Mouse (Mus musculus) limb, embryonic 15.5 days (tissue): Measurements from ENCODE around the gene Mlph. TPM values are rescaled to one million over a fixed set of nuclear protein-coding genes. Genes with fewer than 3 reads are reported as not detected.

ENCODE experiments used
- ATAC-seq: fragments of 200-750 bp; cut with Nextera tagmentation; 2 replicates; pipeline ENCODE4 v1.8.0; 2017; ENCODE audit warnings: low read depth, moderate TSS enrichment; ENCODE audit not compliant: insufficient number of reproducible peaks, low FRiP score, low TSS enrichment
- H3K27ac ChIP-seq: fragments of 300-500 bp; sonication (generic); 2 replicates; pipeline ENCODE4 v1.5.1; 2015; ENCODE audit warnings: moderate library complexity, mild to moderate bottlenecking, inconsistent platforms
- H3K27me3 ChIP-seq: fragments of 300-500 bp; sonication (generic); 2 replicates; pipeline ENCODE4 v1.6.1; 2015; ENCODE audit warnings: inconsistent platforms
- H3K36me3 ChIP-seq: fragments of 300-500 bp; sonication (generic); 2 replicates; pipeline ENCODE4 v1.6.1; 2015; ENCODE audit warnings: inconsistent platforms
- H3K4me1 ChIP-seq: fragments of 300-500 bp; sonication (generic); 2 replicates; pipeline ENCODE4 v1.6.1; 2015; ENCODE audit warnings: inconsistent platforms
- H3K4me2 ChIP-seq: fragments of 300-500 bp; sonication (generic); 2 replicates; pipeline ENCODE4 v1.6.1; 2015; ENCODE audit warnings: mild to moderate bottlenecking, inconsistent platforms
- H3K4me3 ChIP-seq: fragments of 300-500 bp; sonication (generic); 2 replicates; pipeline ENCODE4 v1.5.1; 2015; ENCODE audit warnings: mild to moderate bottlenecking, inconsistent platforms
- H3K9ac ChIP-seq: fragments of 300-500 bp; sonication (generic); 2 replicates; pipeline ENCODE4 v1.6.1; 2015; ENCODE audit warnings: inconsistent platforms
- H3K9me3 ChIP-seq: fragments of 300-500 bp; sonication (generic); 2 replicates; pipeline ENCODE4 v1.6.1; 2016; ENCODE audit warnings: inconsistent platforms
- WGBS: fragments of 180-500 bp; shearing (Covaris S2); methylation state at CpG from one replicate; pipeline ENCODE4 v1.1.7; 2015; 5-methylcytosine and 5-hydroxymethylcytosine counted together
- polyA plus RNA-seq: library from polyadenylated mRNA; unstranded; fragments of >200 nt; fragmentation: Nextera tagmentation; extraction: Ambion mirVana; gene quantifications from 2 replicates; pipeline ENCODE4 v1.2.1, GENCODE M21; 2015

The Mlph gene
- polyA plus RNA-seq, 1 experiment from 2014 or later, result 1.4 TPM

DNA sequence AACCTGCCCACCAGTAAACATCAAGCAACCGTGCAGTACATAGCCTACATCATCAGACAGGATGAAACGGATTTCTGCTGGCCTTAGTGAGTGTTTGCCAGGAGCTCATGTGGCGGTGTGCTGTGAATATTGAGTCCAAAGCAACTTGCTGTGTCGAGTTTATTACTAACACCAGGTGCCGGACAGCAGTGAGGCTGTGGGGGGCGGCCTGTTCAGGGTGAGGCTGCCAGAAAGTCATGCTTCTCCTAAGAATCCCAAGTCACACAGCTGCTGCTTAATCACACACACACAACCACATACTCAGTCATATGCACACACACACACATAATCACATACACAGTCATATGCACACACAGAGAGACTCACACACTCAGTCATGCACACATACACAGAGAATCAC, 1.7 kb upstream of the Mlph start:
- Histone ChIP-seq H3K36me3 (no peaks in the 10 kb centered on the region), H3K27ac (no peak overlapping the region), H3K9ac (no peak overlapping the region), H3K27me3 (peaks cover 3% of the 10 kb centered on the region; the same call in 1 of the 2 replicates), H3K9me3 (no peaks in the 10 kb centered on the region), H3K4me1 (peaks cover 27% of the 10 kb centered on the region), H3K4me3 (no peak overlapping the region), H3K4me2 (no peak overlapping the region)
- 41% methylated on average over 6 of the region's 6 CpGs for WGBS
- ATAC-seq, result no peak

DNA sequence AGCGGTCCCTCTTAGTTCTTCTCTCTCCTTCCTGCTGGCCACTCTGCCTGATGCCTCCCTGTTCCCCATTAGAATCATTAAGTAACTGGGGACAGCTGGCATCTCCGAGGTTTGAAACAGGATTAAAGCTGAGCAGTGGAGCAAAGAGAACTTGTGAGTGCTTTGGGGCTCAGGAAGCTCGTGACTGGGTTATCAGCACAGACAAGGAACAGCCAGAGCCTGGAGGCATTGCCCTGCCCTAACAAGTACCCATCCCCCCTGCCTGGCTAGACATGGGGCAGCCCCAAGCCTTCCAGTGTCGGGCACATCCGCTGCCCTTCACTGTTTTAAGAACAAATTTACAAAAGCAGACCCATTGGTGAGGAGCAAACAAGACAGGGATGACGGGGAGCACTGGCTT, 2.6 kb downstream of the Mlph start:
- 54% methylated on average over 6 of the region's 6 CpGs for WGBS
- Histone ChIP-seq H3K36me3 (no peaks in the 10 kb centered on the region; the same call in 1 of the 2 replicates), H3K4me2 (no peak overlapping the region), H3K4me1 (peaks cover 11% of the 10 kb centered on the region), H3K9me3 (no peaks in the 10 kb centered on the region), H3K27ac (no peak overlapping the region), H3K27me3 (peaks cover 3% of the 10 kb centered on the region; the same call in 1 of the 2 replicates), H3K9ac (no peak overlapping the region), H3K4me3 (no peak overlapping the region)
- ATAC-seq, result no peak

DNA sequence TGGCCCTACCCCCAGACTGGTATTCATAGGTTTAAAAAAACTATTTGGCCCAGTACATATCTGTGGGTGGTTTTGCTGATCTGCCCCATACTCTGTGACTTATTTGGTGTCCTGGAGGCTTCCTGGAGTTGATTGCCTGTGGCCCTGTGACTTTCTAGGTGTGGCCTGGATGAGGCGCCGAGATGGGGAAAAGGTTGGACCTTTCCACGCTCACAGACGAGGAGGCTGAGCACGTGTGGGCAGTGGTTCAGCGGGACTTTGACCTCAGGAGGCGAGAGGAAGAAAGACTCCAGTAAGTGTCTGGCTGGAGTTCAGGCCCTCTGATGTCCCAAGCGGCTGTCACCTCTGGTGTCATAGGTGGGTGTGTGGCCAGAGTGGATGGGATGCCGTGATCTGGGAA, 6.8 kb downstream of the Mlph start:
- Histone ChIP-seq H3K4me1 (no peaks in the 10 kb centered on the region), H3K27me3 (no peaks in the 10 kb centered on the region), H3K4me2 (no peak overlapping the region), H3K36me3 (no peaks in the 10 kb centered on the region; the same call in 1 of the 2 replicates), H3K27ac (no peak overlapping the region), H3K9me3 (no peaks in the 10 kb centered on the region), H3K4me3 (no peak overlapping the region), H3K9ac (no peak overlapping the region)
- no peak for ATAC-seq
- 83% methylated on average over 9 of the region's 9 CpGs for WGBS

- H3K9me3 ChIP-seq, result no peaks in the 10 kb centered on the region
- peaks cover 19% of the 10 kb centered on the region for H3K4me1 ChIP-seq
- H3K4me2 ChIP-seq, result no peak overlapping the region
- H3K9ac ChIP-seq, result no peak overlapping the region
- H3K27me3 ChIP-seq, result 0 out of 2 replicates have a peak, but pooled peaks cover 3% of the 10 kb centered on the region
- no peaks in the 10 kb centered on the region; the same call in 1 of the 2 replicates for H3K36me3 ChIP-seq
- WGBS, result 71% methylated on average over 4 of the region's 4 CpGs
- no peak overlapping the region for H3K4me3 ChIP-seq
- H3K27ac ChIP-seq, result no peak overlapping the region
- no peak for ATAC-seq
Observed at GRCm38 (mm10) chr1:90926030-90926429, 11.1 kb downstream of the Mlph start.

- H3K27ac ChIP-seq, result peak overlapping the region; percentile 55; the same call in 1 of the 2 replicates
- 23% methylated on average over 15 of the region's 15 CpGs for WGBS
- peaks cover 19% of the 10 kb centered on the region for H3K4me1 ChIP-seq
- ATAC-seq, result no peak
- peak overlapping the region; percentile 86 for H3K4me2 ChIP-seq
- peak overlapping the region; percentile 31 for H3K4me3 ChIP-seq
- H3K9me3 ChIP-seq, result no peaks in the 10 kb centered on the region
- H3K9ac ChIP-seq, result no peak overlapping the region
- 0 out of 2 replicates have a peak, but pooled peaks cover 3% of the 10 kb centered on the region for H3K27me3 ChIP-seq
- H3K36me3 ChIP-seq, result no peaks in the 10 kb centered on the region
Observed at GRCm38 (mm10) chr1:90927308-90927707, 12.4 kb downstream of the Mlph start.

GRCm38 (mm10) chr1:90927929-90928574, 13.2 kb downstream of the Mlph start:
- peak; percentile 23; the same call in 1 of the 2 replicates for ATAC-seq
- peak overlapping the region; percentile 55; the same call in 1 of the 2 replicates for H3K27ac ChIP-seq
- H3K9ac ChIP-seq, result 0 out of 2 replicates have a peak overlapping the region, but pooled peaks have one; percentile 15
- 3% methylated on average over 22 of the region's 23 CpGs for WGBS
- peak overlapping the region; percentile 86 for H3K4me2 ChIP-seq
- no peaks in the 10 kb centered on the region for H3K9me3 ChIP-seq
- peak overlapping the region; percentile 31 for H3K4me3 ChIP-seq
- 0 out of 2 replicates have a peak, but pooled peaks cover 3% of the 10 kb centered on the region for H3K27me3 ChIP-seq
- no peaks in the 10 kb centered on the region for H3K36me3 ChIP-seq
- peaks cover 19% of the 10 kb centered on the region for H3K4me1 ChIP-seq

GRCm38 (mm10) chr1:90928575-90928934, 13.7 kb downstream of the Mlph start:
- Histone ChIP-seq H3K27me3 (0 out of 2 replicates have a peak, but pooled peaks cover 3% of the 10 kb centered on the region), H3K4me3 (peak overlapping the region; percentile 31), H3K9me3 (no peaks in the 10 kb centered on the region), H3K36me3 (no peaks in the 10 kb centered on the region), H3K9ac (peak overlapping the region; percentile 15; the same call in 1 of the 2 replicates), H3K4me2 (peak overlapping the region; percentile 86), H3K4me1 (peaks cover 19% of the 10 kb centered on the region), H3K27ac (no peak overlapping the region)
- 0 out of 2 replicates have a peak, but pooled peaks have one; percentile 40 for ATAC-seq
- WGBS, result 4% methylated on average over 6 of the region's 6 CpGs

GRCm38 (mm10) chr1:90933001-90933400, 18.1 kb downstream of the Mlph start:
- no peak overlapping the region for H3K4me3 ChIP-seq
- no peak overlapping the region for H3K27ac ChIP-seq
- H3K27me3 ChIP-seq, result 0 out of 2 replicates have a peak, but pooled peaks cover 2% of the 10 kb centered on the region
- WGBS, result 66% methylated on average over 5 of the region's 5 CpGs
- H3K36me3 ChIP-seq, result no peaks in the 10 kb centered on the region
- H3K9me3 ChIP-seq, result no peaks in the 10 kb centered on the region
- peaks cover 8% of the 10 kb centered on the region for H3K4me1 ChIP-seq
- no peak overlapping the region for H3K9ac ChIP-seq
- ATAC-seq, result no peak
- no peak overlapping the region for H3K4me2 ChIP-seq

DNA sequence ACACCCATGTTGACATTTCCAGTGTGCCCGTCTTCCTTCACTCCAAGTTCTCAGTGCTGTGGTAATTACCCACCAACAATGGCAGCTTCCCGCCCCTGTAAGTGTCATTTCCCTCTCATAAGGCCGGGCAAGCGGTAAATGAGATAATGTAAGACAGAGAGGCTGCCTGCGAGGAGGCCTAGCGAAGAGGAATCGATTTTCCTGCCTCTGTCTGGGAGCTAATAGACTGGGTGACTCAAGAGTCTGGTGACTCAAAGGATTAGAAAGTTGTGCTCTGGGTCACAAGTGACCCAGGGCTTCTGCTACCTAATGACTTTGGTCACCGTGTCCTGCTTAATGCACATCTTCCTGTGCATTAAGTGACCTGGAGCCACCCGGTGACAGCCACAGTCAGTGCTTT, 22.1 kb downstream of the Mlph start:
- Histone ChIP-seq H3K4me1 (no peaks in the 10 kb centered on the region), H3K27me3 (no peaks in the 10 kb centered on the region), H3K4me2 (no peak overlapping the region), H3K36me3 (no peaks in the 10 kb centered on the region), H3K9ac (no peak overlapping the region), H3K27ac (no peak overlapping the region), H3K9me3 (no peaks in the 10 kb centered on the region), H3K4me3 (no peak overlapping the region)
- no peak for ATAC-seq
- 68% methylated on average over 9 of the region's 9 CpGs for WGBS

GRCm38 (mm10) chr1:90939980-90940379, 25.1 kb downstream of the Mlph start:
- Histone ChIP-seq H3K27ac (no peak overlapping the region), H3K9ac (no peak overlapping the region), H3K36me3 (no peaks in the 10 kb centered on the region), H3K4me3 (no peak overlapping the region), H3K9me3 (no peaks in the 10 kb centered on the region), H3K4me1 (no peaks in the 10 kb centered on the region), H3K27me3 (no peaks in the 10 kb centered on the region), H3K4me2 (no peak overlapping the region)
- WGBS, result 78% methylated on average over 4 of the region's 4 CpGs
- no peak for ATAC-seq

- H3K4me3 ChIP-seq, result no peak overlapping the region
- ATAC-seq, result no peak
- 66% methylated on average over 10 of the region's 10 CpGs for WGBS
Observed at GRCm38 (mm10) chr1:90945171-90945570, 30.3 kb downstream of the Mlph start.

DNA sequence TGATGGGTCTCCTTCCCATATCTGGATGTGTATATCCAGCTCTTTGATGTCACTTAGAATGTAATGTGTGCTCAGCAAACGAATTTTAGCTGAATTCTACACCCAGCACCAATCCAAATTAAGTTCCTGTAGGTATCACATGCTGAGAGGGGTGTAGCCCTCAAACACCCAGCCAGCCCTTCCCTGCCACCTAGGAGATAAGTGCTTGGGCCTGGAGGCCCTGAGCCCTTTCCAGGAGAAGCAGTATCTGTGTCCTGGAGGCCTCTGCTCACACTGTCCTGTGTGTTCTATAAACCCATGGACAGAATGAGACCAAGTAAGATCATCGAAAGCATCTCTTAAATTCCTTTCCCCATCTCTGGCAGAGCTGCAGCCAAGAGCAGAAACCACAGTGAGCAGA, 32.4 kb downstream of the Mlph start:
- Histone ChIP-seq H3K36me3 (no peaks in the 10 kb centered on the region), H3K4me3 (no peak overlapping the region), H3K9me3 (no peaks in the 10 kb centered on the region), H3K4me2 (no peak overlapping the region), H3K27ac (no peak overlapping the region), H3K27me3 (no peaks in the 10 kb centered on the region), H3K9ac (no peak overlapping the region), H3K4me1 (no peaks in the 10 kb centered on the region)
- ATAC-seq, result no peak
- 59% methylated on average over 2 of the region's 2 CpGs for WGBS

More at GRCm38 (mm10) chr1:90945171-90945570, 30.3 kb downstream of the Mlph start:
- no peak overlapping the region for H3K4me2 ChIP-seq
- no peaks in the 10 kb centered on the region for H3K27me3 ChIP-seq
- no peak overlapping the region for H3K9ac ChIP-seq
- H3K27ac ChIP-seq, result no peak overlapping the region
- no peaks in the 10 kb centered on the region for H3K36me3 ChIP-seq
- H3K4me1 ChIP-seq, result no peaks in the 10 kb centered on the region
- no peaks in the 10 kb centered on the region for H3K9me3 ChIP-seq
